Mouse (Mus musculus) naive thymus-derived CD4-positive, alpha-beta T cell, adult 2 months (primary cell): ENCODE results near the gene Ttpal.
"Not testable (repeated sequence)": the region's sequence is repeated elsewhere in the genome, so short reads cannot be mapped to it uniquely, and the experiment has no call there.

Experiments used
- DNase-seq: peaks from one replicate; pipeline ENCODE4 v3.0.0-alpha.2; 2011; ENCODE audit warnings: low read depth

The Ttpal gene

GRCm38 (mm10) chr2:163592084-163592483 lies 10.0 kb upstream of the Ttpal start:
- DNase-seq = peak; percentile 46

- no peak for DNase-seq
These were observed 8.4 kb upstream of the Ttpal start for GRCm38 (mm10) chr2:163593636-163594282.

DNA sequence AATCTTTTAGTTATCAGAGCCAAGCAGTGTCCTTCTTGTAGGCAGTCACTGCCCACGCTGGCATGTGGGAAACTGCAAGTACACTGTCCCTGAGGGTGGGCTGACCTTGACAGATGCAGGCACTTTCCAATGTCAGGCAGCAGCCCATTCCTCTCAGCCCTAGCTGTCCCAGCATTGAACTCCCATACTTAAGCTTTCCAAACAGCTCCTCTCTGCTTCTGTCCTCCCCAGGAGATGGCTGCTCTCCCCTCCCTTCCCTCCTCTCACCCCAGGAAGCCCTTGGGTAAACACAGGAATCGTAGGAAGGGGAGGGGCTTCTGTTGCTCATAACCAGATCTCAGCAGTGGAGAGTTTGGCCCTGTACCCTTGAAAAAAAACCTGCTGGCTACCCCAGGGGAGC lies 7.0 kb upstream of the Ttpal start:
- no peak for DNase-seq

DNA sequence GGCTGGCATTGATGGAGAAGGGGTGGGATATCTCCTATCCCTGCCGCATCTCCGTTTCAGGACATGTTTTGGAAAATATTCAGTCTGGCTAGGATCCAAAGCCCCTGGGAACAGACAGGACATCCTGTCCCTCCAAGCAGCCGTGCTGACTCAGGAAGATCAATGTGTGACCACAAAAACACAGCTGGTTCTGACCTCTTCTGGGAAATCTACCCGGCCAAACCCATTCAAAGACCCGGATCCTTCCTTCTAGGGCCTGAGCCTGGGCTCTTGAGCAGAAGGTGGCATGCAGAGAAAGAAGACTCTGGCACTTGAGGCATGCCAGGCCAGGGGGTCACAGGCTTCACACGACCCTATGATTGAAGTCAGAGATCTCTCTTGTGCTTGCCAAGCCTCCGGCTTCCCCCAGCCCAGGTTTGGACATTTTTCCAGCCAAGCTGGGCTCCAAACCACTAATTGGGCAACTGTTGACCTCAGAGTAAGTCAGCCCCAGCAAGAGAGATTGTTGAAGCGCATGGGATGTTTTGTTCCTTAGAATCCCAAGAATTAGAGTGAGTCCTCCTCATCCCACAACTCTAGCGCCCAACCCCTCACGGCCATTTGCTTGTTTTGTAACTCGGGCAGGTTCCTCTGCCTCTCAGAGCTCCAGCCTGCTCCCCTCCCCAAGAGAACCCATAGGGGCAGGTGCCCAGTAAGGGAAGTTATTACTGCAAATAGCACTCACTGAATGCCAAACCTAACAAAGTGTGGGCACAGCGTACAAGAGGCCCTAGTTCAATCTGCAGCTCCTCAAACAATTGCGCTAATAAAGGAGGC lies 5.8 kb upstream of the Ttpal start:
- DNase-seq = no peak

GRCm38 (mm10) chr2:163596873-163597155 lies 5.3 kb upstream of the Ttpal start:
- DNase-seq = no peak

GRCm38 (mm10) chr2:163597661-163598060 lies 4.5 kb upstream of the Ttpal start:
- DNase-seq = peak; percentile 75

DNA sequence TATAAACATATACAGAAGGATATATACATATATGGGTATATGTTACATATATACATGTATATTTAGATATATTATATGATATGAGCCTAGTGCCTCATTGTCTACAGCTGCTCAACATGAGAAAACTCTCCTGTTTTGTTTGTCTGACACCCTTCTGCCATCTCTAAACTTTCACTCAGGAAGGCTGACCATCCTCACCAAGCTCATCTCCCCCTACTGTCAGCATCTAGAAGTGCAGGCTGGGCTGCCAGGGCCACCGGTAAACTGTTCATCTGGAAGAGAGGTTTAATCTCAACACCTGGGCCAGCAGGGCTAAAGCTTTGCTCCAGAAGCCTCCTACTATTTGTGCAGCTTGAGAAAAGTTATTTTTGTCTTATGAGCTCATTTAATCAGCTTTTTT lies 2.9 kb upstream of the Ttpal start:
- DNase-seq = peak; percentile 87

GRCm38 (mm10) chr2:163601066-163601465 lies 1.0 kb upstream of the Ttpal start:
- no peak for DNase-seq

DNA sequence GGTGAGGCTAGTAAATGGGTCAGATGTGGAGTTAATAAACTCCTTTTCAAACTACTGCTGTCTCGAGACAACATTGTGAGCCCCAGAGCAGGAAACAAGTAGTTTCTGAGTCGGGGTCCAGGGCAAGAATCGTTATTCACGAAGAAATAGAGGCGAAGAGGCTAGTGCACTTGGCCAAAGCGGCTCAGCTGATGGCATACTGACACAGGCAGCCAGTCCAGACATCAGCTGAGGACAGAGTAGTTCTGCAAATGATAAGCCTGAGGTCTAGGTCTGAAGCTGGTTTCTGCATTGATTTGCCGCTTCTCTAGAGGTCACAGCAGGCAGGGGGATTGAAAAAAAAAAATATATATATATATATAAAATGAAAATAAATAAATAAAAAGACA lies 408 bp upstream of the Ttpal start:
- DNase-seq = peak; percentile 31

DNA sequence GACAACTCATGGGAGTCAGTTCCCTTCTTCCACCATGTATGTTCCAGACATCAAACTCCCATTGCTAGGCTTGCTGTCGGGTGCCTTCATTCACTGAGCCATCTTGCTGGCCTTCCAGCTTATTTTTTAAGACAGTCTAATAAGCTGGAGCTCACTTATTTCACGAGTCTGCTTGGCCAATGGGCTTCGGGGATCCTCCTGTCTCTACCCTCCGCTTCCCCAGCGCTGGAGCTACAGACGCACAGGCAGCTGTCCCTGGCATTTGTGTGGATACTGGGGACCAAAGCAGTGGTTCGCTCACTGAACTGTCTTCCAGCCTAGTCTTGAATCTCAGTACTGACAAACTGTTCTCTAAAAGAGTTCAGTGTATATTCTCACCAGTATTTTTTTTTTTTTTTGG lies 4.0 kb downstream of the Ttpal start:
- no peak for DNase-seq

- DNase-seq = no peak
These were observed 5.9 kb downstream of the Ttpal start for GRCm38 (mm10) chr2:163608008-163608407.

DNA sequence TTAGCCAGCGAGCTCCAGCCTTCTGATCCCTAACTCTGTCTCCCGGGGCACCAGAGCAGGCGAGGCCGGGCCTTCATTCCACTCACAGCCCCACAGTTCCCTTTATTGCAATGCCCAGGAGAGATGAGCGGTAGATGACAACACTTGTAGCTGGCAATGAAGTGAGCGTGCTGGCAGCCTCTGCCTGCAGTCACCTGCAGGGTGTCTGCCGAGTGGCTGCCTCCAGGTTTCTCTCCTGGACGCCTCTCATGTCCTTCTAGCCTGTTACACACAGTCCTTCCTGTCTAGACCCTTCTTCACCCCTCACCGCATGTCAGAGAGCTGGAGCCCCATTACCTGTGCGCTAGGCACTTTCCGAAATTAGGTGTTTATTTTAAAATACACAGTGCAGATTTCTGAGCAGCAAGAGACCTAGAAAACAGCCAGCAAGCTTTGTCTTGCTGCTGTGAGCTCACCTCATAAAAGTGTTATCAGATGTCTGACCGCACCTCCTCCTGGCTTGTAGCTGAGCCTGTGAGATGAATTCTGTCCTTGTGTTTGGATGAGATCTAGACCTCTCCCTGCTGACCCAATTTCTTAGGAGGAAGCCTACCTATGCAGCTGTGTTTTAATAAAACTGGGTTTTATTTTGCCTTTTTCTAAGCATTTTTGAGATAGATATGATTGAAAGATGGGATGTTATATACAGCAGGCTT lies 7.3 kb downstream of the Ttpal start:
- no peak for DNase-seq

- no peak for DNase-seq
These were observed 9.1 kb downstream of the Ttpal start for GRCm38 (mm10) chr2:163611176-163611575.

GRCm38 (mm10) chr2:163613206-163613605 lies 11.1 kb downstream of the Ttpal start:
- DNase-seq = no peak

DNA sequence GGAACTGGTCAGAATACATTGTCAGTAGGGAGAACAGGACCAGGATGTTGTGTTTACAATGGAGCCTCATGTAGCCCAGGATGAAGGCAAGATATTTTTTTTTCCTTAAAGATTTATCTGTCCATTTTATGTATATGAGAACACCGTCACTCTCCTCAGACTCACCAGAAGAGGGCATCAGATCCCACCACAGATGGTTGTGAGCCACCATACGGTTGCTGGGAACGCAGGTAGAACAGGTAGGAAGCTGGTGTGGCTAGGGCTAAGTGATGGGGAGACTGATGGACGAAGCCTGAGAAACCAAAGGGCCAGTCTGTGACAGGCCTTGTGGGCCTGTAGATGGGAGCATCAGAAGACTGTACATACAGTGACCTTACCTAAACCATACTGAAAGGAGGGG lies 11.9 kb downstream of the Ttpal start:
- no peak for DNase-seq

GRCm38 (mm10) chr2:163615401-163615800 lies 13.3 kb downstream of the Ttpal start:
- no peak for DNase-seq

- no peak for DNase-seq
These were observed 14.0 kb downstream of the Ttpal start for GRCm38 (mm10) chr2:163615906-163616651.

DNA sequence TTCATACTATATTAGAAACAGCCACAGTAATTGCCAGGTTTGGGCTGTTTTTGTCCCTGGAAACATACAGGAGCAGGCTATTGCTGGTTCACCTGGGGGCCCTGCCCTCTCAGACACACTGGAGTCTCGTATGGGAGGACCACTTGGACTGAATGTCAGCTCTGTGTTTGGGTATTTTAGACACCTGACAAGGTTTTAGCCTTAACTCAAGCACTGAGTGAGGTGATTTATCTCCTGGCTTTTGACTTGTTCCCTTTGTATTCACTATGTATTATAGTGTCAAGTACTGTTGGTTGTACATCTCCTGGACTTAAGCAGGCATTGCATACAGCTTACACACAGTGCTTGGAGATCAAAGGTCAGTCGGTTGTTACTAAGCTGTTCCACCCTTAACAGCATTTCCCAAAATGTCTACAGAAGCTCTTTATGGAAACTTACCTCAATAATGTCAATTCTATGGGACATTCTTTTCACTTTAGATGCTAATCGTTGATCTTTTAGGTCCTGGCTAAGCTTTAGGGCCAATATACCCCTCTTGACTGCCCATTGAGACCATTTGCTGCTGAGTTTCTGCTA lies 14.6 kb downstream of the Ttpal start:
- DNase-seq = no peak

- DNase-seq = no peak
These were observed 15.2 kb downstream of the Ttpal start for GRCm38 (mm10) chr2:163617232-163617863.

GRCm38 (mm10) chr2:163617874-163618273 lies 15.8 kb downstream of the Ttpal start:
- DNase-seq = no peak

DNA sequence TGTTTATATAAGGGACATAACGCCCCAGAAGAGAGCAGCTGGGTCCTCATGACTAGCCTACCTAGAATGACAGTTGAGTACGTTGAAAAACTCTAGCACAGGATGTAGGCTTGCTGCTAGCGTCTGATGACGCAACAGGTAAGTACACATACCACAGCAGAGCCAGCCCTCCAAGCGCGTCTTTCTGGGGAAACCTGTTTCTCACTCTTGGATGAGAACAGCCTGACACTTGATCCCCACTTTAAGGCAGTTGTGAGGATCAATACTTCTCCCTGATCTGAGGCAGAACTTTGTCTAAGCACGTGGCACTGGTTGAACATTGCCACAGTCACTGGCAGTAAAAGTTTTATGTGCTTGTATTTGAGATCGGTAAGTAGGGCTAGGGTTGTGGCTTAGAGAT lies 18.3 kb downstream of the Ttpal start:
- DNase-seq = no peak

DNA sequence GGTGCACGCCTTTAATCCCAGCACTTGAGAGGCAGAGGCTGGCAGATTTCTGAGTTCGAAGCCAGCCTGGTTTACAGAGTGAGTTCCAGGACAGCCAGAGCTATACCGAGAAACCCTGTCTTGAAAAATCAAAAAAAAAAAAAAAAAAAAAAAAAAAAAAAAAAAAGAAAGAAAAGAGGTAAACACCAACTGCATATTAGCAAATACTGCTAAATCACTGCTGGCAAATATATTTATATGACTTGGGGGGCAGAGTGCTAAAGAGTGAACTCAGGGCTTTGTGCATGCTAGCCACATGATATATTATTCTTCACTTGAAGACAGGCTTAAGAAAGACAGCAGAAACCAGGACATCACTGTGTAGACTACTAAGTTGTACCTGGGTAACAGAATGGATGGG lies 19.3 kb downstream of the Ttpal start:
- not testable (repeated sequence) for DNase-seq
